Mouse (Mus musculus) heart, adult 18-20 months (tissue): ENCODE results near the gene Hnrnpa3. TPM values are rescaled to one million over a fixed set of nuclear protein-coding genes. Genes with fewer than 3 reads are reported as not detected.

ENCODE experiments used
- DNase-seq, 2 experiments: peaks; one replicate each; pipeline ENCODE4 v3.0.0; 2021 to 2022; ENCODE audit warnings: mixed read lengths in 1 of 2
- microRNA-seq, 2 experiments: library from miRNA; unstranded; fragments of <30 nt; microRNA quantifications; one replicate each; pipeline ENCODE4 v1.2.0; 2022
- total RNA-seq, 2 experiments: library from RNA; stranded (reverse); gene quantifications; 2 replicates each; pipeline ENCODE4 v1.2.3; 2021

Gene Hnrnpa3
- total RNA-seq, 2 experiments from 2014 or later: 157 to 174 TPM

GRCm38 (mm10) chr2:75702588-75702976, 43.5 kb downstream of the Hnrnpa3 start:
- DNase-seq: no peak

- peak; percentile 97 for DNase-seq
Observed at GRCm38 (mm10) chr2:75703375-75704181, 44.5 kb downstream of the Hnrnpa3 start.

GRCm38 (mm10) chr2:75704234-75705161, 45.4 kb downstream of the Hnrnpa3 start, which contains the start of gene Nfe2l2:
Gene Nfe2l2, minus strand, starts transcription at chr2:75704641.
- peak; percentile 100 for DNase-seq

- DNase-seq: peak in 1 of 2 experiments; percentile 70
Observed at GRCm38 (mm10) chr2:75705162-75705752, 46.2 kb downstream of the Hnrnpa3 start.

- no peak for DNase-seq
Observed at GRCm38 (mm10) chr2:75706435-75706834, 47.4 kb downstream of the Hnrnpa3 start.

DNA sequence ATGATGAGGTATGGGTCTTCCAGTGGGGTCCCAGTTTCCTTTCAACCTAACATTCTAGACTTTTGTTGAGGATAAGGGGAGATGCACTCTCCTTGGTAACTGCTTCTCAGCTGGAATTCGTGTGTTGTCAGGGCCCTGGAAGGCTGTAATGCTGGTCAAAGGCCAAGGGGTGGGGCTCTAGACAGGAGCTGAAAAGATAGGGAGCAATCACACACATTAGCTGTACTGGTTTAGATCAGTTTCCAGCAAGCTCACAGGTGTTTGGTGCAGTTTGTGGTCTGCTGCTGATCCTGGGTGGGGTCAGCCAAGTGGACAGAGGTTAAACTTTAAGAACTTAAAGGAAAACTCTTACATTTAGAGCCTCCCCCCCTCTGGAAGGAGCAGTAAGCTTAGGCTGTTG, 48.4 kb downstream of the Hnrnpa3 start:
- DNase-seq: no peak

- no peak for DNase-seq
Observed at GRCm38 (mm10) chr2:75713083-75713482, 54.0 kb downstream of the Hnrnpa3 start.

DNA sequence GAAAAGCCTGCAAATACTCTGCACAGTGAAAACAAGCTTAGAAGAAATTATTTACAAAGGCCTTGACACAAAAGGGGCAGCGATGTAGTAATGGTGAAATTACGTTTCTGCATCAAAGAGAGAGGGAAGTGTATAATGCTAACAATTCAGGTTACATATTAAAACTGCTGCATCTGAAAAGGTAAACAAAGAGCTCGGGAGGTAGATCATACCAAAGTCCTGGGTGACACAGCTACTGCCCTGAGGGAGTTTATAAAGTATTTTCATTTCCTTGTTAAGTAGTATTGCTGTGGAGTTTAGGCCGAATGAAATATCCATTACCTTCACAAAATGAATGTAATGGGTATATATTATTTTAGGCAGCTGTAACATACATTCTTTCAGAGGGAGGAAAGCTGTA, 55.7 kb downstream of the Hnrnpa3 start:
- no peak for DNase-seq

DNA sequence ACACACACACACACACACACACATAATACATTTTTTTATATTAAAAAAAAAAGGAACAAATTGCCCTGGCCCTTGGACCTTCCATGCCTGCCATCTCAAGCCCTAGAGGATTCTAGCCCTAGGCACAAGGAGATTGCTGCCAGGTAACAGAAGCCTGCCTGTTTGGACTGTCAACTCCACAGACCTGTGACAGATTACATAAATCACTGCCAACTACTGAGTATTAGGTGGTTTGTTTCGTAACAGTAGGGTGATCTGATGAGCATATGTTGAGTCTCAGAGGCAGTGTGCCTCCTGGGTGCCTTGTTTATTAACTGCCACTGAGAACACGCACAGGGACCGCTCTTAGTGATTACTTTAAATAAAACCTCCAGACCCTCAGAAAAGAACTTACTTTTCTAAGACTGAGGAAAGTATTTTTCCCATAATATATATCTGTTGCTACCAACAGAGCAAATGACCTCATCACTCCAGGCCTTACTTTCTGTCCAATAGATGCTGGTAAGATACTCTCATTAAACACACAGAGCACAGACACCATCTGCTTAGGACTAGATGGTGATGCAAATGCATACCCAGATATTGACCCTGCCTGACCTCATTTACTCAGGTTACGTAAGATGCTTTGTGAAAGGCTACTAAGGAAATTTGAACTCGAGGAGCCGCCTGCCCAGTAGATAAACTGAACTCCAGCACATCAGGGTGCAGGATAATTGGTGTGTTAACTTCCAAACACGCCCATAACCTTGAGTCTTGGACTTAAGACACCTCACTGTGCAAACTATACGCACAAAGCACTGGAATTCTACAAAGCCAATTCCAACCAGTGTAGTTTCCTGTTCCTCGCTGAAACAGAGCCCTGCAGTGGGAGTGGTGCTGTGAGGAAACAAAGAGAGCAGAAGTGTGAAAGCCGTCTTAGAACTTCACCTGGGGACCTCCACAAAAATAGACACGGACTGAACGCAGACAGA, 57.3 kb downstream of the Hnrnpa3 start:
- no peak for DNase-seq

Small RNA genes within 50 kb of the gene (microRNA-seq; reads per million reads assigned to microRNA genes)
- gene Gm24574: 0 to 0.27 reads per million in 2 experiments

Other genes with a start within 250 kb of the Hnrnpa3 start
- gene Nfe2l2, start 45.4 kb downstream of the Hnrnpa3 start, total RNA-seq: 10 to 100 TPM; 58.8 to 61.7 TPM
- gene Agps, start 172.9 kb downstream of the Hnrnpa3 start, total RNA-seq: 10 to 100 TPM; 32.4 to 33.7 TPM